Mouse (Mus musculus): ENCODE results near the gene Ttf2. TPM values are rescaled to one million over a fixed set of nuclear protein-coding genes. Genes with fewer than 3 reads are reported as not detected.

Ttf2 gene
- total and polyA plus RNA-seq, 2 experiments = 1.9 to 2.6 TPM

DNA sequence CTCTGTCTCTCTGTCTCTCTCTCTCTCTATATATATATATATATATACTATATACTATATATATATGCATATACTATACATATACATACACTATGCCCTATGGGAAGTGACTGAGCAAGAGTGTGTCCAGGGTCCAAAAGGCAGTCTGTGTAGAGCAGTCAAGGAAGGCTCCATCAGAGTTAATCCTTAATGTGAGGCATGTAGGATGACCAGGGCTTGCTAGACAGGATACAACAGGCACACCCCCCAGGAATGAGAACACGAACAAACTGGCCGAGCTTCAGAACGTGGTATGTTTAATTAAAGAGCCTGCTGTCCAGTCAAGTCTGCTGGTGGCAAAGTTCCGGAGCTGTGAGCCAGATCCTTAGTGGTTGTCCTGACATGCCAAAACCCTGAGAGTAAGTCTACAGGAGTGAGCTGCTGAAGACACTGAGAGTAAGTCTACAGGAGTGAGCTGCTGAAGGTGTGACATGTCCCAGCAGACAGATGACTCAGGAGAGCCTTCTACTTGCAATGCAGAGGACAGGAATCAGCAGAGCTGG, 28.9 kb downstream of the Ttf2 start:
- H3K36me3 ChIP-seq (ENCODE audit: control insufficient read depth, insufficient read depth, low read length) = peaks cover 8% of the 10 kb centered on the region
- no peaks in the 10 kb centered on the region for H3K27me3 ChIP-seq (ENCODE audit: control insufficient read depth, insufficient read depth, low read length)
- no peak overlapping the region for H3K9ac ChIP-seq (ENCODE audit: low read depth, low read length)
- no peak for DNase-seq (ENCODE audit: extremely low read depth, low read depth, low spot score)
- 91% methylated on average over 4 of the region's 4 CpGs for WGBS
- no peak overlapping the region for H3K27ac ChIP-seq (replicated peaks; ENCODE audit: insufficient read depth, low read depth, low read length)
- no peaks in the 10 kb centered on the region for H3K4me1 ChIP-seq (ENCODE audit: control insufficient read depth, insufficient read depth, low read length)
- H3K79me2 ChIP-seq (ENCODE audit: control insufficient read depth, insufficient read depth, low read length) = no peaks in the 10 kb centered on the region
- no peak overlapping the region for H3K4me3 ChIP-seq (ENCODE audit: insufficient read depth, low read depth, low read length)
- TF ChIP-seq POLR2A (IDR thresholded peaks at IDR 0.05; ENCODE audit: extremely low read depth, insufficient read depth, low read length) (no peak), CTCF (IDR thresholded peaks at IDR 0.05; ENCODE audit: low read depth, low read length) (no peak)

DNA sequence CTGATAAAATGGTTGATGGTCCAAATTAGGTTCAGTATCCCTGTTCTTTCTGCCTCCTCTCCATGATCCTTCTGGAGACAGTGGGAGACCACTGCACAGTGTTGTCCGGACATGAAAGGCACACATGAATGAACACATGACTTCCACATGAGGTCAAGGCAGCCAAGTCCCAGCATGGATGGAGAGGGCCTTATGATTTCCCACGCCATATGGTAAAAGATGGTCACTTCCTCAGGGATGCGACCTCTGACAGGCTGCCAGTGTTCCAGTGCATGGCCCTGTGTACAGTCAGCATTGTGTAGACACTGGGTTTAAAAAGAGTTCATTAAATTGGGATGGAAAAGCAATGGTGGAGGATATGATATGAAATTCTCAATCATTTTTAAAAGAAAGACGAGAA, 31.3 kb downstream of the Ttf2 start:
- no peak for DNase-seq (ENCODE audit: extremely low read depth, low read depth, low spot score)
- Histone ChIP-seq H3K9ac (ENCODE audit: low read depth, low read length) (no peak overlapping the region), H3K4me1 (ENCODE audit: control insufficient read depth, insufficient read depth, low read length) (no peaks in the 10 kb centered on the region), H3K27ac (replicated peaks; ENCODE audit: insufficient read depth, low read depth, low read length) (no peak overlapping the region), H3K4me3 (ENCODE audit: insufficient read depth, low read depth, low read length) (no peak overlapping the region), H3K79me2 (ENCODE audit: control insufficient read depth, insufficient read depth, low read length) (no peaks in the 10 kb centered on the region), H3K27me3 (ENCODE audit: control insufficient read depth, insufficient read depth, low read length) (no peaks in the 10 kb centered on the region), H3K36me3 (ENCODE audit: control insufficient read depth, insufficient read depth, low read length) (peaks cover 8% of the 10 kb centered on the region)
- WGBS = 97% methylated on average over 4 of the region's 4 CpGs
- TF ChIP-seq POLR2A (IDR thresholded peaks at IDR 0.05; ENCODE audit: extremely low read depth, insufficient read depth, low read length) (no peak), CTCF (IDR thresholded peaks at IDR 0.05; ENCODE audit: low read depth, low read length) (no peak)

DNA sequence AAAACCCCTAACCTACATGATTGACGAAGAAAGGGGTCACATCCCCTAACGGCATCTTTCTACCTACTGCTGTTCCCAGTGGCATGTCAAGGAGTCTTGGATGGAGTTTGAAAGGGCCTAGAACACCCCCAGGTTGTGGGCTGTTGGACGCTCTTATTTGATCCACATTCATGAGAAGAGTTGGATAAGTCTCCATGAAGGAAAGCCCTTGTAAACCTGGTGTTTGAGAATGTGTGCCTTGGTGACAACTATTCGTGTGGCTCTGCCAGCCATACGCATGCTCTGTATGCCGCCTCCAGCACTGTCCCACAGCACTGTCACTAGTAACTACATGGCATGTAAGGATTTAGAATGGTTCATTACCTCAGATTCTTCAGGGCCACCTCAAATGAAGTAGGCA, 33.3 kb downstream of the Ttf2 start:
- H3K27me3 ChIP-seq (ENCODE audit: control insufficient read depth, insufficient read depth, low read length) = no peaks in the 10 kb centered on the region
- no peaks in the 10 kb centered on the region for H3K79me2 ChIP-seq (ENCODE audit: control insufficient read depth, insufficient read depth, low read length)
- no peak overlapping the region for H3K9ac ChIP-seq (ENCODE audit: low read depth, low read length)
- H3K4me1 ChIP-seq (ENCODE audit: control insufficient read depth, insufficient read depth, low read length) = no peaks in the 10 kb centered on the region
- H3K27ac ChIP-seq (replicated peaks; ENCODE audit: insufficient read depth, low read depth, low read length) = no peak overlapping the region
- peaks cover 8% of the 10 kb centered on the region for H3K36me3 ChIP-seq (ENCODE audit: control insufficient read depth, insufficient read depth, low read length)
- 95% methylated on average over 6 of the region's 6 CpGs for WGBS
- TF ChIP-seq CTCF (IDR thresholded peaks at IDR 0.05; ENCODE audit: low read depth, low read length) = no peak
- no peak for TF ChIP-seq POLR2A (IDR thresholded peaks at IDR 0.05; ENCODE audit: extremely low read depth, insufficient read depth, low read length)
- no peak overlapping the region for H3K4me3 ChIP-seq (ENCODE audit: insufficient read depth, low read depth, low read length)
- no peak for DNase-seq (ENCODE audit: extremely low read depth, low read depth, low spot score)

DNA sequence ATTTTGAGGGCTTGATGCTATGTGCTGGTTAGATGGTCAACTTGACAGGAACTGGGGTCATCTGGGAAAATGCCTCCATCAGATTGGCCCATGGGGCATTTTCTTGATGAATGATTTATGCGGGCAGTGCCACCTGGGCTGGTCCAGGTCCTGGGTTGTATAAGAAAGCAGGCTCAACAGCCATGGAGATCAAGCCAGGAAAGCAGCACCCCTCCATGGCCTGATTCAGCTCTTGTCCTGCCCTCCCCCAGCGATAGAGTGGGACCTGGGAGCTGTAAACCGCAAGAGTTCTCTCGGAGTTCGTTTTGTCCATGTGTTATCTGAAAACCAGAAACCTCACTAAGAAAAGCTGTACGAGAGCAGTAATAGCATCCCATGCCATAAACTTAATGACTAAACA, 33.9 kb downstream of the Ttf2 start:
- TF ChIP-seq CTCF (IDR thresholded peaks at IDR 0.05; ENCODE audit: low read depth, low read length) (no peak), POLR2A (IDR thresholded peaks at IDR 0.05; ENCODE audit: extremely low read depth, insufficient read depth, low read length) (no peak)
- no peak overlapping the region for H3K4me3 ChIP-seq (ENCODE audit: insufficient read depth, low read depth, low read length)

DNA sequence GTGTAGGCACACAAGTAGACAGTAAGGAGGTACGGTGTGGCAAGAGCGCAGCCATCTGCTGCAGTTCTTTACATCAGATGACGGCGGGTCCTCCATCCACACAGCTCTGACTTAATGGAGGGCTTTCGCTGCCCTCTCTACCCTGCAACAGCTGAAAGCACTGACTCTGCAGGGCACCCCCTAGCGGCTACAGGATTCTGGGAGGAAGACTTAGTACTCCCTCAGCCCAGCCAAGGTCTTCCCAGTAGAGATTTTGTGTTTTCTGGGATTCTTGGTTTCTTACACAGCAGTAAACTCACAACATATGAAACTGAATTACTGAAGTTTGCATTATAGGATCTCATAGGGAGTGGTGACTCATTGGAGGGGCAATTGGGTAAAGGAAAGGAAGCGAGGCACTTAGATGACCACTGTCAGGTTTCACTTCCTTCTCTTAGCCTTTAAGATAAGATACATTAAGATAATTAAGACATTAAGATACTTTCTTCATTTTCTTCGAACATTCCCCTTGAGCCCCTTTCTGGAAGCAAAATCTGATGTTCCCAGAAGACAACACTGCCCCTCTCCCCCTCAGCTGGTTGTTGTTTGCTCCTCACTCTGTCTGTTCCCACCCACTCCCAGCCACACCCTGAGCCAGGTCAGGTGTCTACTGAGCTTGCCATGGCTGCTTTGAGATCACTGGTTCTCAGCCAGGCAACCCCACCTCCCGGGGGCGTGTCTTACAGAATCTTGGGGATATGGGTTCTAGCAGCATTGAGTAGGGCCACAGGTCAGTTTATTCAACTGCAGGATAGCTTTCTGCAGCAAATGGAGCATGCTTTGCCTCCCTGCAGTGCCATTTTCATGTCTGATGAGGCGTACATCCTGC, 37.2 kb downstream of the Ttf2 start:
- no peak overlapping the region for H3K9ac ChIP-seq (ENCODE audit: low read depth, low read length)
- TF ChIP-seq CTCF (IDR thresholded peaks at IDR 0.05; ENCODE audit: low read depth, low read length) = peak; percentile 27
- TF ChIP-seq POLR2A (IDR thresholded peaks at IDR 0.05; ENCODE audit: extremely low read depth, insufficient read depth, low read length) = no peak
- no peaks in the 10 kb centered on the region for H3K79me2 ChIP-seq (ENCODE audit: control insufficient read depth, insufficient read depth, low read length)
- no peaks in the 10 kb centered on the region for H3K27me3 ChIP-seq (ENCODE audit: control insufficient read depth, insufficient read depth, low read length)
- H3K27ac ChIP-seq (replicated peaks; ENCODE audit: insufficient read depth, low read depth, low read length) = no peak overlapping the region
- H3K4me1 ChIP-seq (ENCODE audit: control insufficient read depth, insufficient read depth, low read length) = no peaks in the 10 kb centered on the region
- H3K36me3 ChIP-seq (ENCODE audit: control insufficient read depth, insufficient read depth, low read length) = no peaks in the 10 kb centered on the region
- H3K4me3 ChIP-seq (ENCODE audit: insufficient read depth, low read depth, low read length) = no peak overlapping the region
- DNase-seq (ENCODE audit: extremely low read depth, low read depth, low spot score) = no peak
- 79% methylated on average over 11 of the region's 11 CpGs for WGBS

More for the DNA sequence above, 33.9 kb downstream of the Ttf2 start:
- no peak overlapping the region for H3K9ac ChIP-seq (ENCODE audit: low read depth, low read length)
- 93% methylated on average over 6 of the region's 6 CpGs for WGBS
- no peak for DNase-seq (ENCODE audit: extremely low read depth, low read depth, low spot score)
- no peaks in the 10 kb centered on the region for H3K79me2 ChIP-seq (ENCODE audit: control insufficient read depth, insufficient read depth, low read length)
- no peak overlapping the region for H3K27ac ChIP-seq (replicated peaks; ENCODE audit: insufficient read depth, low read depth, low read length)
- H3K4me1 ChIP-seq (ENCODE audit: control insufficient read depth, insufficient read depth, low read length) = no peaks in the 10 kb centered on the region
- H3K36me3 ChIP-seq (ENCODE audit: control insufficient read depth, insufficient read depth, low read length) = peaks cover 4% of the 10 kb centered on the region
- no peaks in the 10 kb centered on the region for H3K27me3 ChIP-seq (ENCODE audit: control insufficient read depth, insufficient read depth, low read length)
